19 mouse cellular contexts compared by ENCODE assay signal in the genomic region with DNA sequence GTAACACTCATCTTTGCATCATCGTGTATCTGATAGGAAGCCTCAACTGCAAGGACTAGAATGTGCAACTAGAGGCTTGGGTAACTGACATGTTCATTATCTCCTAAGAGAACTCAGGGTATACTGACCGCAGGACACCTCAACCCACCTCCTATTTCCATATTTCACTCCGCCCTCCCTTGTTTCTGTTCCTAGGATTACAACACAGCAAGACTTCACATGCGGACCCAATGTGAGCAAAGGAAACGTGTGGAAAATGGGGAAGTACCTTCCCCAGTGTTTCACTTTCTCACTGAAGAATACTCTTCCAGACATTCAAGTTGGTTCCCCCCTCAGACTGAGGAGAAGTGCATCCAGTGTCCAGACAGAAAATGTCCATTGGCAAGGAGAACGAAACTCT.
"Had no signal": no experiment of that assay in that cellular context is flagged by ENCODE, and none has a peak within 500 bp of the region (broad histone marks: within the 10 kb centered on the region; RNA-seq: fewer than 3 reads in every experiment).

No protein-coding gene starts in this region.

- H3K9ac ChIP-seq: liver, embryonic 15.5 days; liver, postnatal 0 days; lung, embryonic 15.5 days; midbrain, embryonic 13.5 days; midbrain, embryonic 15.5 days; neural tube, embryonic 12.5 days; stomach, embryonic 15.5 days had no signal

- H3K27me3 ChIP-seq: liver, embryonic 15.5 days; lung, embryonic 15.5 days; megakaryocyte, embryonic 14.5 days; midbrain, embryonic 13.5 days; midbrain, embryonic 15.5 days; neural tube, embryonic 12.5 days; stomach, embryonic 15.5 days had no signal

- H3K9me3 ChIP-seq: liver, embryonic 15.5 days; lung, embryonic 15.5 days; megakaryocyte, embryonic 14.5 days; midbrain, embryonic 13.5 days; midbrain, embryonic 15.5 days; neural tube, embryonic 12.5 days; stomach, embryonic 15.5 days had no signal

- H3K36me3 ChIP-seq: liver, embryonic 15.5 days; lung, embryonic 15.5 days; midbrain, embryonic 13.5 days; midbrain, embryonic 15.5 days; neural tube, embryonic 12.5 days; stomach, embryonic 15.5 days had no signal

- H3K27ac ChIP-seq: liver, embryonic 15.5 days; lung, embryonic 15.5 days; macrophage; midbrain, embryonic 13.5 days; midbrain, embryonic 15.5 days; neural tube, embryonic 12.5 days; stomach, embryonic 15.5 days; stomach, postnatal 0 days had no signal

- ATAC-seq: liver, postnatal 0 days; lung, postnatal 0 days; midbrain, embryonic 13.5 days; midbrain, embryonic 15.5 days had no signal

- DNase-seq: liver, postnatal 0 days; lung, adult 2 months; lung, postnatal 14 days; lung, postnatal 36 days; right cerebral cortex, postnatal 14 days; thymus, adult 2 months; thymus, postnatal 25 days; thymus, postnatal 4 days had no signal

- H3K4me1 ChIP-seq: liver, embryonic 15.5 days; lung, embryonic 15.5 days; megakaryocyte, embryonic 14.5 days; midbrain, embryonic 13.5 days; midbrain, embryonic 15.5 days; neural tube, embryonic 12.5 days; stomach, embryonic 15.5 days had no signal

- H3K4me2 ChIP-seq: liver, embryonic 15.5 days; lung, embryonic 15.5 days; midbrain, embryonic 11.5 days; midbrain, embryonic 13.5 days; midbrain, embryonic 15.5 days; neural tube, embryonic 12.5 days; stomach, embryonic 15.5 days had no signal

- H3K4me3 ChIP-seq: liver, embryonic 15.5 days; lung, embryonic 15.5 days; megakaryocyte, embryonic 14.5 days; midbrain, embryonic 13.5 days; midbrain, embryonic 15.5 days; neural tube, embryonic 12.5 days; stomach, embryonic 15.5 days had no signal
